Mouse (Mus musculus) liver, embryonic 12.5 days (tissue): ENCODE data around the gene Nin. TPM values are rescaled to one million over a fixed set of nuclear protein-coding genes. Genes with fewer than 3 reads are reported as not detected.
A peak's percentile ranks its signal among the peaks of the same experiment; 100 is the strongest.

ENCODE experiments used
- ATAC-seq: fragments of 200-750 bp; cut with Nextera tagmentation; 2 replicates; pipeline ENCODE4 v1.8.0; 2017; ENCODE audit warnings: moderate number of reproducible peaks, mild to moderate bottlenecking, moderate library complexity
- H3K27ac ChIP-seq: fragments of 300-500 bp; sonication (generic); 2 replicates; pipeline ENCODE4 v1.5.1; 2016; ENCODE audit warnings: mild to moderate bottlenecking
- H3K27me3 ChIP-seq: fragments of 300-500 bp; sonication (generic); replicated peaks from 2 replicates; pipeline ENCODE4 v1.6.1; 2016; ENCODE audit warnings: mild to moderate bottlenecking, moderate library complexity
- H3K36me3 ChIP-seq: fragments of 300-500 bp; sonication (generic); 2 replicates; pipeline ENCODE4 v1.6.1; 2016; ENCODE audit warnings: mild to moderate bottlenecking, moderate library complexity
- H3K4me1 ChIP-seq: fragments of 300-500 bp; sonication (generic); 2 replicates; pipeline ENCODE4 v1.6.1; 2016
- H3K4me2 ChIP-seq: fragments of 300-500 bp; sonication (generic); 2 replicates; pipeline ENCODE4 v1.6.1; 2016; ENCODE audit warnings: mild to moderate bottlenecking, moderate library complexity
- H3K4me3 ChIP-seq: fragments of 300-500 bp; sonication (generic); 2 replicates; pipeline ENCODE4 v1.5.1; 2016; ENCODE audit warnings: mild to moderate bottlenecking, moderate library complexity
- H3K9ac ChIP-seq: fragments of 300-500 bp; sonication (generic); 2 replicates; pipeline ENCODE4 v1.6.1; 2016; ENCODE audit warnings: mild to moderate bottlenecking, moderate library complexity
- H3K9me3 ChIP-seq: fragments of 300-500 bp; sonication (generic); replicated peaks from 2 replicates; pipeline ENCODE4 v1.6.1; 2016; ENCODE audit warnings: mild to moderate bottlenecking, moderate library complexity
- WGBS: fragments of 180-500 bp; shearing (Covaris S2); methylation state at CpG from one replicate; pipeline ENCODE4 v1.1.7; 2016; ENCODE audit not compliant: insufficient replicate concordance; 5-methylcytosine and 5-hydroxymethylcytosine counted together
- polyA plus RNA-seq: library from polyadenylated mRNA; unstranded; fragments of >200 nt; fragmentation: Nextera tagmentation; extraction: Ambion mirVana; gene quantifications from 2 replicates; pipeline ENCODE4 v1.2.1, GENCODE M21; 2016

The Nin gene
- polyA plus RNA-seq, 1 experiment from 2014 or later: 4.0 TPM

DNA sequence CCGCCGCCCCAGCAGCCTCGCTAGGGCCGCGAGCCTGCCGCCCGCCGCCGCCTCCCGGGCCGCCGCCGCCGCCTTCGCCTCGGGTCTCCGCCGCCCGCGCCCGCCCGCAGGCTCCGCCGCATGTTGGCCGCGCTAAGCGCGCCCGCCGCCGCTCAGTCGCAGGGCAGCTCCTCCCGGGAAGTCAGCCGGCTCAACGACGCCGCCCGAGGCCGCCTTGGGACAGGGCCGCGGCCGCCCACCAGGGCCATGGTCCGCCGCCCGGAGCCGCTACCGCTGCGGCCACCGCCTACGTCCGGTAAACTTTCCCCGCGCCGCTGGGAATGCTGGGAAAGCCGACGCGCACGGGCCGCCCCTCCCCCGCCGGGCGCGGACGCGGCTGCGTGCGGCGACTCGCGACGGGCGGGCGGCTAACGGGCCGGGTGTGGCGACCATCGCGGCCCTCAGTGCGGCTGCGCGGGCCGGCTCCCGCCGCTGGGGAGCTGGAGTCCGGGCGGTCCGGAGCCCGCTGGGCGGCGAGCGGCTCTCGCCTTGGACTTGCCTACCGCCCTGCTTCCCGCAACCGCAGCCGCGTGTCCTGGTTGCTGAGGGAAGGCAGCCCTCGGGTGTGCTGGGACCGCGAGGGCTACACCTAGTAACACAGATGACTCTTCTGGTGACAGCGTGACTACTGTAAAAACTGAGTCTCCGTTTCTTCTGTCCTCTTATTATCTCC lies 126.6 kb downstream of the Nin start, which contains the start of gene Sav1:
Sav1 (minus strand) TSS at position 217 of the 712 bp plus-strand sequence.
- H3K36me3 ChIP-seq: peaks cover 26% of the 10 kb centered on the region
- ATAC-seq: peak; percentile 94
- H3K27ac ChIP-seq: peak within 1 kb of the TSS; percentile 94
- H3K4me1 ChIP-seq: peaks cover 31% of the 10 kb centered on the region
- H3K9me3 ChIP-seq: no peaks in the 10 kb centered on the region
- H3K4me2 ChIP-seq: peak within 1 kb of the TSS; percentile 84
- WGBS: under 1% methylated on average over 98 of the region's 102 CpGs
- no peaks in the 10 kb centered on the region for H3K27me3 ChIP-seq
- peak within 1 kb of the TSS; percentile 93 for H3K9ac ChIP-seq
- peak within 1 kb of the TSS; percentile 93 for H3K4me3 ChIP-seq

DNA sequence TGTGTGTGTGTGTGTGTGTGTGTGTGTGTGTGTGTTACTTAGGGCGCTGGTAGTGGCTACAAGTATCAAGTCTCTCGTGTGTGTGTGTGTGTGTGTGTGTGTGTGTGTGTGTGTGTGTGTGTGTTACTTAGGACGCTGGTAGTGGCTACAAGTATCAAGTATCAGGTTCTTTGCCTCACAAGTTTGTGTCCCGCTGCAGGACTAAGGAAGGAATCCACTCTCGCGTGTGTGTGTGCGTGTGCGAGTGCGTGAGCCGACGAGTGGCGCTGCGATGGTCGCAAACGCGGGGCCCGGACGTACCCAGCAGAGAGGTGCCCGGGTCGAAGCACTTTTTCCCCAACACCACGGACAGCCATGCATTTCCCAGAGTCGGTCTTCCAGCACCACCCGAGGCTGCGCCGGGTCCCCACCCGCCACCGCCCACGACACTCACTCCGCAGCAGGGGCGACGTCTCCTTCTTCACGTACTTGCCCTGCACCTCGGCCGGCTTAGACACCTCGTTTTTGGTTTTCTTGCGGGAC lies 127.2 kb downstream of the Nin start:
- Histone ChIP-seq H3K9ac (peak overlapping the region; percentile 93), H3K4me2 (peak overlapping the region; percentile 84), H3K27ac (peak overlapping the region; percentile 94), H3K4me3 (peak overlapping the region; percentile 93), H3K9me3 (no peaks in the 10 kb centered on the region), H3K27me3 (no peaks in the 10 kb centered on the region), H3K36me3 (peaks cover 32% of the 10 kb centered on the region), H3K4me1 (peaks cover 38% of the 10 kb centered on the region)
- 3% methylated on average over 32 of the region's 36 CpGs for WGBS
- ATAC-seq: peak; percentile 55

DNA sequence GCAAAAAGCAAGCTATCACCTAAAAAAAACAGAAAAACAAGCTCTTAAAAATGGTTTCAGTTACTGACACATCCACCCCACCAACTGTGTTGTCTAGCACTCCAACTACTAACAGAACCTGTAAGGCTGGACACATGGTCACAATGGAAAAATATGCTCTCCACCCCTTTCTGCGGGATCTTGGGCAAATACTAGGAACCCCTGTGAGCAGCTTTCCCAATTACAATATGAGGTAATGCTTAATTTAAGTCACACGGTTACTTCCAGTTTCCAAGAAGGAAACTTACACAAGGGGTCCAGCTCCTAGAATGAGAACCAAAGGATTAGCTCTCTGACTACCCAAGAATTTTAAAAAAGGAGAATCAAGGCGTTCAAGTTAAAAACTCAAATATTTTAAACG lies 128.0 kb downstream of the Nin start:
- H3K27ac ChIP-seq: no peak overlapping the region
- peak overlapping the region; percentile 93 for H3K4me3 ChIP-seq
- H3K9ac ChIP-seq: peak overlapping the region; percentile 93
- H3K4me1 ChIP-seq: peaks cover 43% of the 10 kb centered on the region
- no peaks in the 10 kb centered on the region for H3K9me3 ChIP-seq
- peaks cover 40% of the 10 kb centered on the region for H3K36me3 ChIP-seq
- no peaks in the 10 kb centered on the region for H3K27me3 ChIP-seq
- 40% methylated on average over 4 of the region's 4 CpGs for WGBS
- ATAC-seq: no peak
- H3K4me2 ChIP-seq: peak overlapping the region; percentile 84

DNA sequence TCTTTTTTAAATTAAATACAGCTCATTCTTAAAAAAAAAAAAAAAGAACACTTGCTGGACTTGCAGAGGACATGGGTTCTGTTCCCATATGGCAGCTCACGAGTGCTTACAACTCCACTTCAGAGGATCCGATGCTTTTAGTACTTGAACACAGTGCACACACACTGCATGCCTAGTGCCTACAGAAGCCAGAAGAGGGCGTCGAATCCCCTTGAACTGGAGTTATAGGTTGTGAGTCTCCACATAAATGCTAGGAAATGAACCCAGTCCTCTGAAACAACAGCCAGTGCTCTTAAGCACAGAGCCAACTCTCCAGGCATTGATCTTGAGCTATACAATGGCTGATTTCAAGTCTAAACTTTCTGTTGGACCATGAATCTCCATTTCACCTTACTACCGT lies 130.6 kb downstream of the Nin start:
- H3K4me3 ChIP-seq: no peak overlapping the region
- H3K27ac ChIP-seq: no peak overlapping the region
- WGBS: 80% methylated on average over 5 of the region's 5 CpGs
- H3K36me3 ChIP-seq: peaks cover 59% of the 10 kb centered on the region
- no peak overlapping the region for H3K9ac ChIP-seq
- H3K9me3 ChIP-seq: no peaks in the 10 kb centered on the region
- peaks cover 59% of the 10 kb centered on the region for H3K4me1 ChIP-seq
- no peak for ATAC-seq
- no peak overlapping the region for H3K4me2 ChIP-seq
- H3K27me3 ChIP-seq: no peaks in the 10 kb centered on the region

DNA sequence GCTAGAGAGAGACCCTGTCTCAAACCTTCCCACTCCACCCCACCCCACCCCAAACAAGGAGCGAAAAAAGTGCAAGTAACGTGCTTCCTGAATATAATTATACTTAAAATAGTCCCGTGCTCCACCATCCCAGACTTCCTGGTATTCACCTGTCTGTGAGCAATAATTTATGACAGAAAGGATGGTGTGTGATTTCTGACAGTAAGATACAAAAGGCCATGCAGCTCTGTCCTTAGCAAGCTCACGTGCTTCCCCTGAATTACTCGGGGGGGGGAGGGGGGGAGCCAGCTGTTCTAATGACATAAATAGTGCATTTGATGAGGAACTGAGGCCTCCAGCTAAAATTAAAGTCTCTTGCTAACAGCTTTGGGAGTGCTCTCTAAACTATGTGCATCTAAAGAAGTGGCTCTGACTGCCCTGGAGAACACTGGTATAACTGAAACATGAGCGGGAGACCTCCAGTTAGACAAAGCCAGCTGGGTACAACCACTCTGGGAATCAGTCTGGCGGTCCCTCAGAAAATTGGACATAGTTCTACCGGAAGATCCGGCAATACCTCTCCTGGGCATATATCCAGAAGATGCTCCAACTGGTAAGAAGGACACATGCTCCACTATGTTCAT lies 136.0 kb downstream of the Nin start:
- Histone ChIP-seq H3K4me3 (no peak overlapping the region), H3K36me3 (peaks cover 79% of the 10 kb centered on the region), H3K9ac (no peak overlapping the region), H3K4me2 (no peak overlapping the region), H3K27ac (peak overlapping the region; percentile 42; the same call in 1 of the 2 replicates), H3K27me3 (no peaks in the 10 kb centered on the region), H3K4me1 (peaks cover 40% of the 10 kb centered on the region), H3K9me3 (no peaks in the 10 kb centered on the region)
- ATAC-seq: no peak
- WGBS: 70% methylated on average over 9 of the region's 9 CpGs

DNA sequence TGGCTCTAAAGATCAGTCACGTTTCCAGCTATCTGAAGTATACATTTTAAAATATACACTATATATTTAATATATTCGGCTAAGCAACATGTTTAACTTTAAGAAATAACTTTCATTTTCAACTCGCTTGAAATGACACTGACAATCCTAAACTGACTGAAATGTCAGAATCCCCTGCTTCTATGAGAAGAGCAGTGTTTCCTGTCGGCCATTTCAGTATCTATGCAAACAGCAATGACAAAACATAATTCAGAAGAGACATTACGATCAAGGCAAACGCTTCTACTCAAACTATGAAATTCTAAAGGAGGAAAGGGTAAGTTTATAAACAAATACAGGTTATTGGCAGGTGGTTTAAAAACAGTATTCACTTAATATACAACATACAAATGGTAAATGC lies 136.8 kb downstream of the Nin start:
- no peaks in the 10 kb centered on the region for H3K9me3 ChIP-seq
- 77% methylated on average over 6 of the region's 6 CpGs for WGBS
- ATAC-seq: no peak
- no peak overlapping the region for H3K9ac ChIP-seq
- no peaks in the 10 kb centered on the region for H3K27me3 ChIP-seq
- H3K36me3 ChIP-seq: peaks cover 79% of the 10 kb centered on the region
- H3K4me2 ChIP-seq: no peak overlapping the region
- peaks cover 32% of the 10 kb centered on the region for H3K4me1 ChIP-seq
- no peak overlapping the region for H3K4me3 ChIP-seq
- H3K27ac ChIP-seq: no peak overlapping the region

DNA sequence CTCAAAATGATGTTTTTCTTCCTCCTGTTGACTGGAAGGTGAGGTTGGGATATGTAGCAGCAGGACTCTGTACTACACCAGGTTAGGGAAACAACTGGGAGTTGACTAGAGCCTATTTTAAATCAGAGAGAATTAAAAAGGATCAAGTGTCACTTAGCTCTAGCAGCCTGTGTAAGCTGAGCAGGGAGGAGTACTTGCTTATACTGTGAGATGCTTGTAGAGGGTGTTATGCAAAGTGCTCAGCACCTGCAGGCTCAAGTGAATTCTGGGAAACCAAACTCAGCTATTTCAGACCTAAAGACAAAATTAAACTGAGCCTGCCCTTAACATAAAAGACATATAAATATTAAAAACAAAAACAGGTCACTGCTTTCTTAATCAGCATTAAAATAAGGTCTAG lies 139.9 kb downstream of the Nin start:
- no peak overlapping the region for H3K4me3 ChIP-seq
- no peak overlapping the region for H3K9ac ChIP-seq
- no peaks in the 10 kb centered on the region for H3K9me3 ChIP-seq
- H3K36me3 ChIP-seq: peaks cover 83% of the 10 kb centered on the region
- no peak for ATAC-seq
- peaks cover 11% of the 10 kb centered on the region; the same call in 1 of the 2 replicates for H3K4me1 ChIP-seq
- H3K27ac ChIP-seq: no peak overlapping the region
- no peaks in the 10 kb centered on the region for H3K27me3 ChIP-seq
- no peak overlapping the region for H3K4me2 ChIP-seq

DNA sequence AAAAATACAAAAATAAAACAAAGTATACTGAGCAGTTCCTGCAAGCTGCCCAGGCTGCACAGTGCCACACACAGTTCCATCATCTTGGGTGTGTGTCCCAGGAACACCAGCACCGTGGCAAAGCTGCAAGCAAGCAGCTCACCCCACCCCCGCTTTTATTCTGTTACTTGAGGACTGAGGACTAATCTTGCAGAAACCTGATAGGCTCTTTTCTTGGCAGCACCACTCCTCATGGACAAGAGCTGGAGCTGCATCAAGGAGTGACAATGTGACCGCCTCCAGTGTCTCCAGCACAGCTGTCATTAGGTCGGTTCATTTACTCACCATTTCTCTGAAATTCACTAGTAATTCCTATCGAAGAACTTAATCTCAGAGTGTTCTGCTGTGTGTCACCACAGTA lies 145.4 kb downstream of the Nin start:
- no peak overlapping the region for H3K27ac ChIP-seq
- H3K9ac ChIP-seq: no peak overlapping the region
- H3K36me3 ChIP-seq: peaks cover 93% of the 10 kb centered on the region
- no peaks in the 10 kb centered on the region for H3K27me3 ChIP-seq
- 73% methylated on average over 5 of the region's 5 CpGs for WGBS
- H3K4me2 ChIP-seq: no peak overlapping the region
- H3K4me1 ChIP-seq: peaks cover 16% of the 10 kb centered on the region
- H3K9me3 ChIP-seq: no peaks in the 10 kb centered on the region
- H3K4me3 ChIP-seq: no peak overlapping the region
- ATAC-seq: no peak

DNA sequence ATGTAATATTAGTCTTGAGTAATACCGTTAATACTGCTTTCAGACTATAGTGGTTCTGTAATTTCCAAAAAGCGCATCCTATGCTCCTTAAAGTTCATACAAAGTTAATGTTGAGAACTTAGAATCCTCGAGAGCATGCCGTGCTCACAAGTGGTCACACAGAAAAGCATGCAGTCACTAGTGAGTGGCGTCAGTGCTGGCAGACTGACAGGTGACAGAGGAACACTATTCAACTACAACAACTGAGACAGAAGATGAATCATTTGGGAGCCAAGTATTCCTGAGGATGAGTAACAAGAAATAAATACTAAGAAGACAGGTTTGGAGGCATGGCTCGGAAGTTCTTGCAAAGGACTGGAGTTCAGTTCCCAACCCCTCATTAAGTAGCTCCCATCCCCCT lies 146.4 kb downstream of the Nin start:
- Histone ChIP-seq H3K36me3 (peaks cover 92% of the 10 kb centered on the region), H3K4me3 (no peak overlapping the region), H3K9ac (no peak overlapping the region), H3K27me3 (no peaks in the 10 kb centered on the region), H3K4me2 (no peak overlapping the region), H3K9me3 (no peaks in the 10 kb centered on the region), H3K4me1 (peaks cover 16% of the 10 kb centered on the region), H3K27ac (no peak overlapping the region)
- no peak for ATAC-seq
- 88% methylated on average over 6 of the region's 6 CpGs for WGBS

DNA sequence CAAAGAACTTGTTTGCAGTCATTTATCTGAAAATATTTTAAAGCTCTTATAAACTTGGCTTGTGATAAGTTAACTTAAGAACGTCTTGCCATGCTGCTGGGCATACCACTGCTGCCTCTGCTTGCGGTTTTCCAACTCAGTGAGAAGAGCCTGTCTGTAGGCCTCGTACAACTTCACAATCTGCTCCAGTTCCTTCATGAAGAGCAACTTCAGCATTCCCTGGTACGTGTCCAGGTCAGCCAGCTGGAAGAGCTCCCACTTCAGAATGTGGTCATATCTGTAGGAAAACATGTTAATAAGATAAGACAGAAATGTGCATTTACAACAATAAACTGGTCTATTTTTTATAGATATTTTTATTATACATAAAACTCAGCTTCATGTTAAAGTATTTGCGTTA lies 147.4 kb downstream of the Nin start:
- Histone ChIP-seq H3K4me1 (peaks cover 16% of the 10 kb centered on the region), H3K27ac (peak overlapping the region; percentile 69), H3K4me3 (no peak overlapping the region), H3K9ac (no peak overlapping the region), H3K9me3 (no peaks in the 10 kb centered on the region), H3K36me3 (peaks cover 92% of the 10 kb centered on the region), H3K4me2 (no peak overlapping the region), H3K27me3 (no peaks in the 10 kb centered on the region)
- 64% methylated on average over 5 of the region's 5 CpGs for WGBS
- no peak for ATAC-seq

DNA sequence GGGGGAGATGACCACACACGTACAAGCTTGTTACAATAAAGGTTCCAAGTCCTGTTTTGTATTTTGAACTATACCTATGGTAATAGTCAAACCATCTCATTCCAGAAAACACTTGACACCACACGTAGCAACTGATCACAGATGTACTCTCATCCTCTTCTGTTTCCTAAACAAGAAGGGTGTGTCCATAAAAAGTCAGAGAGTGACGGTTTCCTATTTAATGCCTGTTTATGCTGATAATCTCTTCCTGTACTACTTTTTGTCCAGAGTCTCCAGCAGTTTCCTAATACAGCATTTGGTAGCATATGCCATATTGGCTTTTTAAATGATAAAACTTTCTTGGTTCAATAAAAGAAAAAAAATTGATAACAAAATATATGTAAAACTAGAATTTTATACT lies 147.9 kb downstream of the Nin start:
- WGBS: 48% methylated on average over 3 of the region's 3 CpGs
- Histone ChIP-seq H3K9ac (no peak overlapping the region), H3K4me2 (no peak overlapping the region), H3K36me3 (peaks cover 92% of the 10 kb centered on the region), H3K27ac (no peak overlapping the region), H3K9me3 (no peaks in the 10 kb centered on the region), H3K4me1 (peaks cover 16% of the 10 kb centered on the region), H3K27me3 (no peaks in the 10 kb centered on the region), H3K4me3 (no peak overlapping the region)
- peak; percentile 62 for ATAC-seq

DNA sequence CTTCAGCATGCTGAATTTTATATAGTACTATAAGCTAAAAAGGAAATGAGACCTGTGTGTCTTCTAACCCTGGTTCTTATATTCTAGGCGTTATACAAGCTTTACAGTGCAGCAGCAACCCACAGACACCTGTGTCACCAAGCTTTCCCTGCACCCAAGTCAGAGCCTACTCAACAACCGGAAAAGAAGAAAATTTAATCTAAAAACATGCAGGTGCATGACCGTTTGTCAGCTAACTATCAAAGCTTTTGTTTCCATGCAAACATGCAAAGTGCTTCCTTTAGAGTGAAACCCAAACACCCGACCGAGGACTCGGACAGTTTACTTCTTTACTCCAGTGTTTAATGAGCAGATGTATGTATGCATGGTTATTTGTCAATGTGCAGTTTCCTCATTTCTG lies 150.4 kb downstream of the Nin start:
- Histone ChIP-seq H3K36me3 (peaks cover 80% of the 10 kb centered on the region), H3K4me3 (no peak overlapping the region), H3K27me3 (no peaks in the 10 kb centered on the region), H3K4me1 (peaks cover 16% of the 10 kb centered on the region), H3K9me3 (no peaks in the 10 kb centered on the region), H3K4me2 (no peak overlapping the region), H3K9ac (no peak overlapping the region), H3K27ac (no peak overlapping the region)
- no peak for ATAC-seq
- 78% methylated on average over 6 of the region's 6 CpGs for WGBS
